Mouse (Mus musculus) embryonic fibroblast, embryonic 13.5 days (primary cell): ENCODE results near the gene Ppp2ca.

Source experiments
- CTCF ChIP-seq: IDR thresholded peaks from 2 replicates; pipeline ENCODE4 v1.5.1; 2011; ENCODE audit warnings: mild to moderate bottlenecking, control low read depth, low read length, moderate library complexity, borderline replicate concordance; ENCODE audit not compliant: insufficient read depth
- POLR2A ChIP-seq: IDR thresholded peaks from 2 replicates; pipeline ENCODE4 v1.6.1; 2011; ENCODE audit warnings: low read depth, mild to moderate bottlenecking, control low read depth, low read length, moderate library complexity

GRCm38 (mm10) chr11:52056198-52056597, 42.3 kb upstream of the Ppp2ca start:
- TF ChIP-seq CTCF (no peak), POLR2A (no peak)
